Mouse (Mus musculus): ENCODE results near the gene Lingo2. TPM values are rescaled to one million over a fixed set of nuclear protein-coding genes. Genes with fewer than 3 reads are reported as not detected.
A peak's percentile ranks its signal among the peaks of the same experiment; 100 is the strongest.

The Lingo2 gene
- polyA plus RNA-seq, 1 experiment from 2014 or later, result 2.1 TPM

DNA sequence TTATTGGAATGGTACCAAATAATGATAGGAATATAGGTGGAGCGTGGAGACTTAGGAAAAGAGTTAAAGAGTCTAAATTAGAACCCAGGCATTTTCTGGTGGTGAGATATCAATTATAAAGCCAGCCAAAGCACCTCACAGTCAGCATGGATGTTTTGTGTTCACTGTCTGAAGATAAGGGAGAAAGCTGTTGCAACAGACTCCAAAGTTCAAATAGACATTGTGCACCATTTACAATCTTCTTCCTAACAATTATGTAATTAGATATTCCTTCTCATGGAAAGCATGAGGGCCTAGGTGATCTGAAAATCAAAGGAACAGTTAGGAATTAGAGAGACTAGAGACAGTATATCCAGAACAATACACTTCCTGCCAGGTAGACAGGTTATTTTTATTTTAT is 1136.8 kb downstream of the Lingo2 start:
- Histone ChIP-seq H3K27ac (ENCODE audit: low read depth, low read length) (no peak overlapping the region), H3K27me3 (ENCODE audit: control insufficient read depth, insufficient read depth, low read length) (no peaks in the 10 kb centered on the region), H3K4me3 (ENCODE audit: low read depth, low read length) (no peak overlapping the region), H3K9ac (ENCODE audit: low read depth, low read length) (no peak overlapping the region), H3K36me3 (ENCODE audit: control insufficient read depth, insufficient read depth, low read length) (no peaks in the 10 kb centered on the region), H3K9me3 (ENCODE audit: control insufficient read depth, low read length) (no peaks in the 10 kb centered on the region), H3K4me1 (replicated peaks; ENCODE audit: control insufficient read depth, insufficient read depth, low read length) (no peaks in the 10 kb centered on the region), H3K4me2 (replicated peaks; ENCODE audit: low read depth, low read length) (no peak overlapping the region)
- WGBS, result 82% methylated on average over 1 of the region's 1 CpGs
- DNase-seq (ENCODE audit: low spot score) (no peak), ATAC-seq (ENCODE audit: low FRiP score) (no peak)

DNA sequence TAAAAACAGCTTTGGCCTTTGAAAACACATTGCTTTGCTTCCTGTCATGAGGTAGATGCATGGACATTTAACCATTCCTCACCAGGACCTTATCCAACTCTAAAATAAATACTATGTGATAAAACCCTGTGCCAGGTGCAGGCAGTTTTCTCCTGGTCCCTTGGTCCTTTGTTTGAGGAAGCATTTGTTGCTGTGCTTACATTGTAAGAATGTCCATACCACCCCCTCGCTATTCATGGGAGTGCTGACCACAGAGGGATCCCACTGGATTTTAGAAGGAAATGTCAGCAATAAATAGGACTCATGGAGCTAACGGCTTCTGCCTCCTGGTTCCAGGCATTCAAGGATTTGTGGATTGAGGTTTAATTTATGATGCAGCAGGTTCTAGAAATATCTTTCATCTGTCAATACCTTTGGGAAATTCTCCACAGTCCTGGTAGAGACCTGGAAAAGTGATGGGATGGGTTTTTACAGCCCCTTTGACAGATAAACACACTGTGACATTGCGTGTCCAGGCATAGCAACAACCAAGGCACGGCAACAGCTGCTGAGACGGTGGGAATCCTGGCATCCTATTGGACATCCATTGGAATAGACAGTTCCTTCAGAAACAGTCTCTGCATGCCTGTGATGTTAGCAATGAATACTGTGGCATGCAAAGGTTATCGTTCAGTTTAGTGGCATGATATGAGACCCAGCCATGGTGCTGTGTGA is 1143.9 kb downstream of the Lingo2 start:
- ATAC-seq (ENCODE audit: low FRiP score) (0 out of 2 replicates have a peak, but pooled peaks have one; percentile 35), DNase-seq (ENCODE audit: low spot score) (no peak)
- 69% methylated on average over 6 of the region's 6 CpGs for WGBS
- Histone ChIP-seq H3K36me3 (ENCODE audit: control insufficient read depth, insufficient read depth, low read length) (no peaks in the 10 kb centered on the region), H3K4me2 (replicated peaks; ENCODE audit: low read depth, low read length) (no peak overlapping the region), H3K4me1 (replicated peaks; ENCODE audit: control insufficient read depth, insufficient read depth, low read length) (no peaks in the 10 kb centered on the region), H3K9me3 (ENCODE audit: control insufficient read depth, low read length) (no peaks in the 10 kb centered on the region), H3K4me3 (ENCODE audit: low read depth, low read length) (no peak overlapping the region), H3K27me3 (ENCODE audit: control insufficient read depth, insufficient read depth, low read length) (no peaks in the 10 kb centered on the region), H3K9ac (ENCODE audit: low read depth, low read length) (no peak overlapping the region), H3K27ac (ENCODE audit: low read depth, low read length) (no peak overlapping the region)

DNA sequence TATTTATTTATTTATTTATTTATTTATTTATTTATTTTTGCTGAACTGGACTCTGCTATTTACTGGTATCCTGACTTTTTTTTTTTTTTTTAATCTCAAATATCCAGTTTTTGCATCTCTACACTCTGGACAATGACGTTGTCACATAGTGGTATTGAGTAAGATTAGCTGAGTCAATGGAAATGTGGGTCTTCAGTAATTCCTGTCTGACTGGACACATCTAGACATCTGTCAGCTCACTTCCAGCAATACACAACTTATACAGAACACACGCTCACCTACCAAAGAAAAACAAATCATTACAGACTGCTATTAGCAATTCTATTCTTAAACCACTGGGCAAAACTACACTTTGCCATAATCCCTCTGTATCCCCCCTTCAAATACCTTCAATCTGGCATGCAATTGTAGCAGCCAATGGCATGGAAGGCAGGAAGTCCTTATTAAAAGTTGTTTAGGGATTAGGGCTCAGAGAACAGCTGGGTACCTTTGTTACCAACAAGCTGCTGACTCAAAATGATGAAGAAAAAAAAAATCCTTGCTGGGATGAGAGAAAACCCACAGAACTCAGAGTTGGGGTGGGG is 1144.6 kb downstream of the Lingo2 start:
- H3K4me3 ChIP-seq (ENCODE audit: low read depth, low read length), result no peak overlapping the region
- no peaks in the 10 kb centered on the region for H3K4me1 ChIP-seq (replicated peaks; ENCODE audit: control insufficient read depth, insufficient read depth, low read length)
- no peak overlapping the region for H3K9ac ChIP-seq (ENCODE audit: low read depth, low read length)
- H3K27ac ChIP-seq (ENCODE audit: low read depth, low read length), result no peak overlapping the region
- no peaks in the 10 kb centered on the region for H3K36me3 ChIP-seq (ENCODE audit: control insufficient read depth, insufficient read depth, low read length)
- no peak overlapping the region for H3K4me2 ChIP-seq (replicated peaks; ENCODE audit: low read depth, low read length)
- no peaks in the 10 kb centered on the region for H3K27me3 ChIP-seq (ENCODE audit: control insufficient read depth, insufficient read depth, low read length)
- ATAC-seq (ENCODE audit: low FRiP score) (no peak), DNase-seq (ENCODE audit: low spot score) (no peak)
- 88% methylated on average over 2 of the region's 2 CpGs for WGBS
- H3K9me3 ChIP-seq (ENCODE audit: control insufficient read depth, low read length), result no peaks in the 10 kb centered on the region

DNA sequence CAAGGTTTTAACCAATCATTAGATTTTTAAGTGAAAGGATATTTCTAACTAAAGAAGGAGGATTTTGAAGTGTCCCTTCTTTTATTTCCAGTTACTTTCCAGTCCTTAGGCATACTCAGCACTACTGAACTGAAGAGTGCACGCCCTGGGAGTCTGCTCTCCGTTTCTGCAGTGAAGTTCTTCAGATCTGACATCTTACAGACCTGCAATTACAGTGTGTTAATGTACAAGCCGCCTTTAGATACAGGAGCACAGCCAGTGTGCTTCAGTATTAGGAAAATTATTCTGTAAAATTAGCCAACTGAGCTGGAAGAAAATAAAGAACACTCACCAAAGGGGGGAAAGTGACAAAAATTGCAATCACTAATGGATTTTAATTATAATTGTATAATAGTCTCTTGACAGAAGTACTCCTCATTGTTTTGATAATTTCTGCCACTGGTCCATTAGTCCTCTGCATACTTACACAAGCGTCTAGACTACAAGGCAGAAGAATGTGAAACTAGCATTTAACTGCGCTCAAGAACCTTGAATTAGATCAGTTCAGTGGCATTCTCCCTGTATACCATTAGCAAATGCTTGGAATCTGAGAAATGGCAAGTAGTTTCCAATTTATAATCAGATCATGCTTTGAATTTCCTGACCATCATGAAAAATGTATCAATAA is 1167.2 kb downstream of the Lingo2 start:
- no peak overlapping the region for H3K4me2 ChIP-seq (replicated peaks; ENCODE audit: low read depth, low read length)
- ATAC-seq (ENCODE audit: low FRiP score), result no peak
- H3K27me3 ChIP-seq (ENCODE audit: control insufficient read depth, insufficient read depth, low read length), result no peaks in the 10 kb centered on the region
- H3K4me3 ChIP-seq (ENCODE audit: low read depth, low read length), result no peak overlapping the region
- no peaks in the 10 kb centered on the region for H3K4me1 ChIP-seq (replicated peaks; ENCODE audit: control insufficient read depth, insufficient read depth, low read length)
- H3K27ac ChIP-seq (ENCODE audit: low read depth, low read length), result no peak overlapping the region
- DNase-seq (ENCODE audit: low spot score), result no peak
- H3K9ac ChIP-seq (ENCODE audit: low read depth, low read length), result no peak overlapping the region
- H3K36me3 ChIP-seq (ENCODE audit: control insufficient read depth, insufficient read depth, low read length), result no peaks in the 10 kb centered on the region
- H3K9me3 ChIP-seq (ENCODE audit: control insufficient read depth, low read length), result no peaks in the 10 kb centered on the region
- WGBS, result 82% methylated on average over 5 of the region's 5 CpGs

DNA sequence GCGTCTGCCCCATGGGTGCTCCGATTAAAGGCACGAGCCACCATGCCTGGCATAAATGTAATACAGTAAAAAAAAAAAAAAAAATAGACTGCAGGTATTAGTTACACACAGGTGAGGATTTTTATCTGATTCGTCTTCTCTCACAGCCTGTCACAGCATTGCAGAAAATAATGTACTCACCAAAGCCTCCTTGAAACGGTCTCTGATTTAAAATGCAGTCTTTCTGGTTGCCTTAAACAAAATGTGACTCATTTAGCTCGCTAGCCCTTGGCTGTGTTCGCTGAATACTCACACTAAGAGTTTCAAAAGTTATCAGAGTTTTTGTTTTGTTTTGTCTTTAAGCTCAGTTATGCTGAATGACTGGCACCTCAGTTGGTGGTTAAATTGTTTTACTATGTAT is 1180.7 kb downstream of the Lingo2 start:
- DNase-seq (ENCODE audit: low spot score), result no peak
- Histone ChIP-seq H3K9ac (ENCODE audit: low read depth, low read length) (no peak overlapping the region), H3K27ac (ENCODE audit: low read depth, low read length) (no peak overlapping the region), H3K4me3 (ENCODE audit: low read depth, low read length) (no peak overlapping the region), H3K4me2 (replicated peaks; ENCODE audit: low read depth, low read length) (no peak overlapping the region), H3K9me3 (ENCODE audit: control insufficient read depth, low read length) (no peaks in the 10 kb centered on the region), H3K4me1 (replicated peaks; ENCODE audit: control insufficient read depth, insufficient read depth, low read length) (no peaks in the 10 kb centered on the region), H3K36me3 (ENCODE audit: control insufficient read depth, insufficient read depth, low read length) (no peaks in the 10 kb centered on the region), H3K27me3 (ENCODE audit: control insufficient read depth, insufficient read depth, low read length) (no peaks in the 10 kb centered on the region)
- WGBS, result 83% methylated on average over 7 of the region's 7 CpGs
- no peak for ATAC-seq (ENCODE audit: low FRiP score)

DNA sequence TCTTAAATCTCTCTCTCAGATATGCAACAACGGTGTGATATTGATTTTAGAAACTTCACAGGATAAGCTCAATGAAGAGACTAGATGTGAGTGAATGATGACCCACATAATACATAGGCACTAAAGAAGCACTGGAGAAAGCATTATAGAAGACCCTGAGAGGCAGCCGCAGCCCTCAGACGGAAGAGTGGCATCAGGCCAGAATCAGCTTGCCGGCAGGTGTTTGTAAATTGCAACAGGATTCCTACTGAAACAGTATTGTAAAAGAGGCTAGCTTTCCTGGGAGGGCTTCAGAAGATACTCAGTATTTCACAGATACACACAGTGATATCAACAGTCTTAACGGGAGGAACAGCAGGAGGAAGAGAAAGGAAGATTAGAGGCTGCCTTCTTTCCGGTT is 1184.6 kb downstream of the Lingo2 start:
- ATAC-seq (ENCODE audit: low FRiP score), result no peak
- no peaks in the 10 kb centered on the region for H3K4me1 ChIP-seq (replicated peaks; ENCODE audit: control insufficient read depth, insufficient read depth, low read length)
- 89% methylated on average over 6 of the region's 6 CpGs for WGBS

DNA sequence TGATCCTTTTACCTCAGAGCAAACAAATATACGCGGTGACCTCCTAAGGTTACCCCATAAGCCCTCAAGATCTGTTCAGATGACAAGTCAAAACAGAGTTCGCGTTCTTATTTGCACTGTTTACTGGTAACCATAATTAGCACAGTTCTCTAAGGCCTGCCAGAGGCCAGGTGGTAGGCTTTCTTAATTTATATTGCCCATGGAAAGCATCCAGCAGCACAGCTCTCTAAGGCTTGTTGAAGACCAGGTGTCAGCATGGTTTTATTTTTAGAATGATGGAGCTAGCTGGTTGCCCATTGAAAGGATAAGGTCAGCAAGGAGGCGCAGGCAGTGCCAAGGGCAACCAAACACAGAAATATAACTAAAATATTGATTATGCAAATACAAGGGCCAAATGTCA is 1190.4 kb downstream of the Lingo2 start:
- H3K9ac ChIP-seq (ENCODE audit: low read depth, low read length), result no peak overlapping the region
- no peaks in the 10 kb centered on the region for H3K9me3 ChIP-seq (ENCODE audit: control insufficient read depth, low read length)
- no peak overlapping the region for H3K27ac ChIP-seq (ENCODE audit: low read depth, low read length)
- H3K27me3 ChIP-seq (ENCODE audit: control insufficient read depth, insufficient read depth, low read length), result no peaks in the 10 kb centered on the region
- DNase-seq (ENCODE audit: low spot score) (no peak), ATAC-seq (ENCODE audit: low FRiP score) (no peak)
- no peaks in the 10 kb centered on the region for H3K36me3 ChIP-seq (ENCODE audit: control insufficient read depth, insufficient read depth, low read length)
- no peaks in the 10 kb centered on the region for H3K4me1 ChIP-seq (replicated peaks; ENCODE audit: control insufficient read depth, insufficient read depth, low read length)
- 80% methylated on average over 5 of the region's 5 CpGs for WGBS
- no peak overlapping the region for H3K4me3 ChIP-seq (ENCODE audit: low read depth, low read length)
- no peak overlapping the region for H3K4me2 ChIP-seq (replicated peaks; ENCODE audit: low read depth, low read length)

More for the DNA sequence above, 1184.6 kb downstream of the Lingo2 start:
- no peak overlapping the region for H3K4me3 ChIP-seq (ENCODE audit: low read depth, low read length)
- no peak overlapping the region for H3K27ac ChIP-seq (ENCODE audit: low read depth, low read length)
- H3K27me3 ChIP-seq (ENCODE audit: control insufficient read depth, insufficient read depth, low read length), result no peaks in the 10 kb centered on the region
- H3K4me2 ChIP-seq (replicated peaks; ENCODE audit: low read depth, low read length), result no peak overlapping the region
- no peak overlapping the region for H3K9ac ChIP-seq (ENCODE audit: low read depth, low read length)
- H3K9me3 ChIP-seq (ENCODE audit: control insufficient read depth, low read length), result no peaks in the 10 kb centered on the region
- no peaks in the 10 kb centered on the region for H3K36me3 ChIP-seq (ENCODE audit: control insufficient read depth, insufficient read depth, low read length)
- no peak for DNase-seq (ENCODE audit: low spot score)

DNA sequence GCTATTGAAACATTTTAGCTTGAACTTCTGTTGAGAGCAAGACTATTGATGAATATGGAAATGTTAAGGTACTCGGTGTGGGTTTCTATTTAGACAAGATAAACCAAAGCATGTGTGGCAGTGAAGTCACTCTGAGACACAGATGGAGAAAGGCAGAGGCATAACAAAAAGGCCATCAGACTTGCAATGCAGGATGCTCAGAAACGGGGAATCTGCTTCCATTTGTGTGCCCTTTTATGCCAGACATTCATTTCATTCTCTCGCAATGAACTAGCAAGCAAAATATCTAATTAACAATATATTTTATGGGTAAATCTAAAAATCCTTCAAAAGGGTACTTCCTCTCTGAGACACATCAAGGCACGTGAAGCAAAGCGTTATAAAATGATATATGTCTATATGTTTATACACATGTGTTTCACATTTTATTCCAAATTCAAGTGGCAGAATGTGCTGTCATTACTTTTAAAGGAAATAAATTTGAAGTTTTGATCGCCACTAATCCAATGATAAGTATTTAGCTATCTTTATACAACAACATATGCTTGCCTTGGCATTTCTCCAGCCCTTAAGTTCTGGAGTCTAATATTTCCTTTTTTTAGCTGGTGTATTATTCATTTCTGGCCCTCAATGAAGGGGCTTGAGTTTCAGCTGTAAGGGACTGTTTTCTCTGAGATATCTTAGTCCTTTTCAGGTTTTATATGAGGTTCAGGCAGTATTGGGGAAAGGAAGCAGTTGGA is 1199.3 kb downstream of the Lingo2 start:
- H3K27me3 ChIP-seq (ENCODE audit: control insufficient read depth, insufficient read depth, low read length), result no peaks in the 10 kb centered on the region
- H3K36me3 ChIP-seq (ENCODE audit: control insufficient read depth, insufficient read depth, low read length), result no peaks in the 10 kb centered on the region
- ATAC-seq (ENCODE audit: low FRiP score) (no peak), DNase-seq (ENCODE audit: low spot score) (no peak)
- H3K4me3 ChIP-seq (ENCODE audit: low read depth, low read length), result no peak overlapping the region
- H3K4me2 ChIP-seq (replicated peaks; ENCODE audit: low read depth, low read length), result no peak overlapping the region
- no peaks in the 10 kb centered on the region for H3K4me1 ChIP-seq (replicated peaks; ENCODE audit: control insufficient read depth, insufficient read depth, low read length)
- H3K27ac ChIP-seq (ENCODE audit: low read depth, low read length), result no peak overlapping the region
- 81% methylated on average over 6 of the region's 6 CpGs for WGBS
- H3K9me3 ChIP-seq (ENCODE audit: control insufficient read depth, low read length), result no peaks in the 10 kb centered on the region
- H3K9ac ChIP-seq (ENCODE audit: low read depth, low read length), result no peak overlapping the region

Data from hindbrain, embryonic 11.5 days (tissue).